Mouse (Mus musculus) MEL (cell line): ENCODE measurements around the gene Poldip2. TPM values are rescaled to one million over a fixed set of nuclear protein-coding genes. Genes with fewer than 3 reads are reported as not detected.

Experiments used
- DNase-seq: peaks from one replicate; pipeline ENCODE4 v3.0.0; 2011; ENCODE audit warnings: low read depth, low spot score
- H3K27ac ChIP-seq: 2 replicates; pipeline ENCODE4 v1.5.1; 2012; ENCODE audit warnings: low read depth, mild to moderate bottlenecking, control low read depth, low read length, moderate library complexity; ENCODE audit not compliant: control insufficient read depth
- H3K27me3 ChIP-seq, 2 experiments: fragments of 150-350 bp in 1 of 2; sonication (generic) in 1 of 2; 2 replicates each; pipeline ENCODE4 v1.6.1; 2012; ENCODE audit warnings: low read length in 2 of 2, mild to moderate bottlenecking in 2 of 2, improper control_type of control experiment in 1 of 2, moderate library complexity in 1 of 2; ENCODE audit not compliant: insufficient read depth in 2 of 2, control insufficient read depth in 1 of 2
- H3K36me3 ChIP-seq, 2 experiments: 2 replicates each; pipeline ENCODE4 v1.6.1; 2012 to 2014; ENCODE audit warnings: low read length in 2 of 2, improper control_type of control experiment in 1 of 2, inconsistent platforms in 1 of 2, mild to moderate bottlenecking in 1 of 2; ENCODE audit not compliant: insufficient read depth in 2 of 2, control insufficient read depth in 1 of 2
- H3K4me1 ChIP-seq, 2 experiments: fragments of 150-350 bp in 1 of 2; sonication (generic) in 1 of 2; 2 replicates each; pipeline ENCODE4 v1.6.1; 2012; ENCODE audit warnings: low read length in 2 of 2, improper control_type of control experiment in 1 of 2, mild to moderate bottlenecking in 1 of 2; ENCODE audit not compliant: insufficient read depth in 2 of 2, control insufficient read depth in 1 of 2
- H3K4me3 ChIP-seq, 2 experiments: fragments of 150-350 bp in 1 of 2; sonication (generic) in 1 of 2; 2 replicates each; pipeline ENCODE4 v1.5.1; 2012; ENCODE audit warnings: low read depth in 2 of 2, low read length in 2 of 2, mild to moderate bottlenecking in 2 of 2, moderate library complexity in 2 of 2, control low read depth in 1 of 2, improper control_type of control experiment in 1 of 2; ENCODE audit not compliant: control insufficient read depth in 1 of 2, insufficient read depth in 1 of 2
- H3K79me2 ChIP-seq: 2 replicates; pipeline ENCODE4 v1.6.1; 2012; ENCODE audit warnings: mild to moderate bottlenecking, low read length, moderate library complexity; ENCODE audit not compliant: control insufficient read depth, poor library complexity, insufficient read depth
- H3K9ac ChIP-seq: 2 replicates; pipeline ENCODE4 v1.6.1; 2012; ENCODE audit warnings: low read depth, mild to moderate bottlenecking, control low read depth, low read length, moderate library complexity; ENCODE audit not compliant: control insufficient read depth, poor library complexity, severe bottlenecking
- H3K9me3 ChIP-seq: fragments of 150-350 bp; sonication (generic); replicated peaks from 2 replicates; pipeline ENCODE4 v1.6.1; 2012; ENCODE audit warnings: mild to moderate bottlenecking, low read length, improper control_type of control experiment, moderate library complexity; ENCODE audit not compliant: insufficient read depth
- BHLHE40 ChIP-seq: IDR thresholded peaks from 2 replicates; pipeline ENCODE4 v1.6.1; 2012; ENCODE audit warnings: low read depth, mild to moderate bottlenecking, inconsistent platforms, low read length, improper control_type of control experiment, borderline replicate concordance
- CHD1 ChIP-seq: IDR thresholded peaks from 2 replicates; pipeline ENCODE4 v1.6.1; 2012; ENCODE audit warnings: low read depth, mild to moderate bottlenecking, inconsistent platforms, low read length, improper control_type of control experiment
- CHD2 ChIP-seq: IDR thresholded peaks from 2 replicates; pipeline ENCODE4 v1.6.1; 2011; ENCODE audit warnings: low read length, improper control_type of control experiment
- CTCF ChIP-seq, 3 experiments: IDR thresholded peaks in 2 of 3; conservative IDR thresholded peaks in 1 of 3; 2 replicates each; pipeline ENCODE4 v1.5.1; 2011 to 2012; ENCODE audit warnings: low read length in 3 of 3, low read depth in 2 of 3, mild to moderate bottlenecking in 2 of 3, improper control_type of control experiment in 1 of 3, inconsistent platforms in 1 of 3, mixed read lengths in 1 of 3, moderate library complexity in 1 of 3; ENCODE audit not compliant: control insufficient read depth in 1 of 3, insufficient read depth in 1 of 3, poor library complexity in 1 of 3, severe bottlenecking in 1 of 3
- E2F4 ChIP-seq: IDR thresholded peaks from 2 replicates; pipeline ENCODE4 v1.6.1; 2011; ENCODE audit warnings: low read depth, low read length, improper control_type of control experiment, borderline replicate concordance
- ELF1 ChIP-seq: IDR thresholded peaks from 2 replicates; pipeline ENCODE4 v1.6.1; 2014; ENCODE audit warnings: low read depth, mild to moderate bottlenecking, inconsistent platforms, low read length, improper control_type of control experiment, moderate library complexity
- EP300 ChIP-seq, 2 experiments: IDR thresholded peaks; 2 replicates each; pipeline ENCODE4 v1.6.1; 2011; ENCODE audit warnings: improper control_type of control experiment in 2 of 2, low read length in 2 of 2, low read depth in 1 of 2, mild to moderate bottlenecking in 1 of 2
- ETS1 ChIP-seq: IDR thresholded peaks from 2 replicates; pipeline ENCODE4 v1.6.1; 2012; ENCODE audit warnings: low read depth, mild to moderate bottlenecking, inconsistent platforms, low read length, improper control_type of control experiment, moderate library complexity
- GATA1 ChIP-seq: IDR thresholded peaks from 2 replicates; pipeline ENCODE4 v1.6.1; 2011; ENCODE audit warnings: low read depth, low read length, improper control_type of control experiment
- HCFC1 ChIP-seq: IDR thresholded peaks from 2 replicates; pipeline ENCODE4 v1.6.1; 2012; ENCODE audit warnings: low read depth, mild to moderate bottlenecking, inconsistent platforms, low read length, improper control_type of control experiment, moderate library complexity
- JUND ChIP-seq: IDR thresholded peaks from 2 replicates; pipeline ENCODE4 v1.6.1; 2011; ENCODE audit warnings: low read depth, mild to moderate bottlenecking, improper control_type of control experiment, low read length
- KAT2A ChIP-seq: conservative IDR thresholded peaks from 2 replicates; pipeline ENCODE4 v1.6.1; 2012; ENCODE audit warnings: low read depth, low read length, improper control_type of control experiment, inconsistent platforms
- MAFK ChIP-seq: IDR thresholded peaks from 2 replicates; pipeline ENCODE4 v1.6.1; 2011; ENCODE audit warnings: low read depth, mild to moderate bottlenecking, low read length, improper control_type of control experiment, borderline replicate concordance
- MAX ChIP-seq: IDR thresholded peaks from 2 replicates; pipeline ENCODE4 v1.6.1; 2011; ENCODE audit warnings: low read length, improper control_type of control experiment
- MAZ ChIP-seq: IDR thresholded peaks from 2 replicates; pipeline ENCODE4 v1.6.1; 2012; ENCODE audit warnings: low read depth, mild to moderate bottlenecking, inconsistent platforms, low read length, improper control_type of control experiment
- MXI1 ChIP-seq: IDR thresholded peaks from 2 replicates; pipeline ENCODE4 v1.6.1; 2011; ENCODE audit warnings: mild to moderate bottlenecking, low read depth, low read length, improper control_type of control experiment
- MYB ChIP-seq: IDR thresholded peaks from 2 replicates; pipeline ENCODE4 v1.6.1; 2011; ENCODE audit warnings: mild to moderate bottlenecking, low read depth, low read length, improper control_type of control experiment
- MYC ChIP-seq: IDR thresholded peaks from 2 replicates; pipeline ENCODE4 v1.6.1; 2011; ENCODE audit warnings: low read depth, mild to moderate bottlenecking, low read length, improper control_type of control experiment, moderate library complexity
- NELFE ChIP-seq: IDR thresholded peaks from 2 replicates; pipeline ENCODE4 v1.6.1; 2011; ENCODE audit warnings: low read depth, low read length, improper control_type of control experiment
- NRF1 ChIP-seq: IDR thresholded peaks from 2 replicates; pipeline ENCODE4 v1.6.1; 2014; ENCODE audit warnings: low read depth, mild to moderate bottlenecking, inconsistent platforms, low read length, improper control_type of control experiment, moderate library complexity; ENCODE audit not compliant: poor library complexity, insufficient read depth, severe bottlenecking
- POLR2A ChIP-seq, 2 experiments: IDR thresholded peaks; 2 replicates each; pipeline ENCODE4 v1.6.1; 2011 to 2012; ENCODE audit warnings: low read length in 2 of 2, mild to moderate bottlenecking in 2 of 2, control low read depth in 1 of 2, improper control_type of control experiment in 1 of 2, low read depth in 1 of 2, moderate library complexity in 1 of 2; ENCODE audit not compliant: control insufficient read depth in 1 of 2, insufficient read depth in 1 of 2, poor library complexity in 1 of 2
- POLR2AphosphoS2 ChIP-seq: IDR thresholded peaks from 2 replicates; pipeline ENCODE4 v1.6.1; 2011; ENCODE audit warnings: low read length, improper control_type of control experiment
- POLR2AphosphoS5 ChIP-seq: IDR thresholded peaks from 2 replicates; pipeline ENCODE4 v1.6.1; 2012; ENCODE audit warnings: low read depth, borderline replicate concordance, mild to moderate bottlenecking, inconsistent platforms, low read length, moderate library complexity, mixed read lengths
- RAD21 ChIP-seq: IDR thresholded peaks from 2 replicates; pipeline ENCODE4 v1.6.1; 2011; ENCODE audit warnings: mild to moderate bottlenecking, low read depth, low read length, improper control_type of control experiment
- RCOR1 ChIP-seq: IDR thresholded peaks from 2 replicates; pipeline ENCODE4 v1.6.1; 2012; ENCODE audit warnings: low read depth, mild to moderate bottlenecking, inconsistent platforms, low read length, improper control_type of control experiment
- SIN3A ChIP-seq: IDR thresholded peaks from 2 replicates; pipeline ENCODE4 v1.6.1; 2012; ENCODE audit warnings: low read length, improper control_type of control experiment, inconsistent platforms
- SMC3 ChIP-seq: IDR thresholded peaks from 2 replicates; pipeline ENCODE4 v1.6.1; 2011; ENCODE audit warnings: low read depth, low read length, improper control_type of control experiment
- TAL1 ChIP-seq: IDR thresholded peaks from 2 replicates; pipeline ENCODE4 v1.6.1; 2012; ENCODE audit warnings: mild to moderate bottlenecking, inconsistent platforms, low read length, moderate library complexity, mixed read lengths
- TBP ChIP-seq: IDR thresholded peaks from 2 replicates; pipeline ENCODE4 v1.8.0; 2011; ENCODE audit warnings: low read depth, low read length, improper control_type of control experiment
- TCF12 ChIP-seq: IDR thresholded peaks from 2 replicates; pipeline ENCODE4 v1.6.1; 2014; ENCODE audit warnings: low read depth, mild to moderate bottlenecking, inconsistent platforms, low read length, improper control_type of control experiment, moderate library complexity
- UBTF ChIP-seq: IDR thresholded peaks from 2 replicates; pipeline ENCODE4 v1.6.1; 2012; ENCODE audit warnings: low read depth, mild to moderate bottlenecking, inconsistent platforms, low read length, improper control_type of control experiment, moderate library complexity, borderline replicate concordance; ENCODE audit not compliant: insufficient read depth
- USF1 ChIP-seq: IDR thresholded peaks from 2 replicates; pipeline ENCODE4 v1.6.1; 2014; ENCODE audit warnings: low read depth, mild to moderate bottlenecking, inconsistent platforms, low read length, improper control_type of control experiment, moderate library complexity
- USF2 ChIP-seq, 2 experiments: IDR thresholded peaks; 2 replicates each; pipeline ENCODE4 v1.6.1; 2011 to 2012; ENCODE audit warnings: improper control_type of control experiment in 2 of 2, low read length in 2 of 2, borderline replicate concordance in 1 of 2, inconsistent platforms in 1 of 2, low read depth in 1 of 2, mild to moderate bottlenecking in 1 of 2; ENCODE audit not compliant: insufficient read depth in 1 of 2
- ZC3H11A ChIP-seq: IDR thresholded peaks from 2 replicates; pipeline ENCODE4 v1.6.1; 2012; ENCODE audit warnings: low read depth, mild to moderate bottlenecking, inconsistent platforms, low read length, improper control_type of control experiment
- polyA plus RNA-seq, 2 experiments: library from polyadenylated mRNA; stranded (reverse) in 1 of 2; unstranded in 1 of 2; fragments of >175 nt in 1 of 2; fragments of >200 nt in 1 of 2; gene quantifications; 2 replicates each; pipeline versions ENCODE4 v1.2.1 to v1.2.4; 2012; ENCODE audit warnings: low replicate concordance in 2 of 2, low read depth in 1 of 2; ENCODE audit not compliant: insufficient read length in 2 of 2, insufficient read depth in 1 of 2, missing spikeins in 1 of 2
- total RNA-seq: library from RNA; depleted of rRNA; stranded (reverse); fragments of 300-350 nt; gene quantifications from 2 replicates; pipeline ENCODE4 v1.2.3, GENCODE M21; 2012

The Poldip2 gene
- total and polyA plus RNA-seq, 3 experiments: 166 to 260 (median 182) TPM

- peak; percentile 94 for TF ChIP-seq ZC3H11A
- no peak for TF ChIP-seq TBP
- TF ChIP-seq KAT2A: no peak
- no peak for TF ChIP-seq JUND
- TF ChIP-seq NELFE: peak; percentile 8; the same call in 1 of the 2 replicates
- no peak for TF ChIP-seq MAFK
- TF ChIP-seq NRF1: no peak
- TF ChIP-seq POLR2A (IDR thresholded peaks at IDR 0.05; ENCODE audit: control insufficient read depth in 1 of 2, insufficient read depth in 1 of 2, low read depth in 1 of 2, low read length in 2 of 2, poor library complexity in 1 of 2): no peak
- TF ChIP-seq CTCF (IDR thresholded peaks at IDR 0.05 in 2 of 3, conservative IDR thresholded peaks at IDR 0.05 in 1 of 3; ENCODE audit: control insufficient read depth in 1 of 3, insufficient read depth in 1 of 3, low read depth in 2 of 3, low read length in 3 of 3, poor library complexity in 1 of 3, severe bottlenecking in 1 of 3): peak; percentile 86 to 98 (median 93)
- TF ChIP-seq SMC3: peak; percentile 97
- TF ChIP-seq GATA1: no peak
- TF ChIP-seq MAX: no peak
- peak; percentile 31; the same call in 1 of the 2 replicates for TF ChIP-seq SIN3A
- no peak for TF ChIP-seq POLR2AphosphoS2
- no peak for TF ChIP-seq MYB
- no peak for TF ChIP-seq E2F4
- TF ChIP-seq MYC: 0 out of 2 replicates have a peak, but pooled peaks have one; percentile 45
- no peak for TF ChIP-seq CHD2
- no peak for TF ChIP-seq MAZ
- TF ChIP-seq HCFC1: no peak
- no peak for TF ChIP-seq POLR2AphosphoS5
These were observed 48.5 kb downstream of the Poldip2 start (continued) for GRCm38 (mm10) chr11:78560447-78560846.

- H3K4me1 ChIP-seq: peaks cover 18 to 20% of the 10 kb centered on the region in 2 experiments
- DNase-seq: peak; percentile 85
- peaks cover 0 to 25% of the 10 kb centered on the region in 2 experiments; a peak in 3 of 4 replicates for H3K36me3 ChIP-seq
- H3K79me2 ChIP-seq: no peaks in the 10 kb centered on the region
- no peaks in the 10 kb centered on the region for H3K27me3 ChIP-seq
- no peak overlapping the region for H3K4me3 ChIP-seq
- no peaks in the 10 kb centered on the region for H3K9me3 ChIP-seq
- H3K27ac ChIP-seq: peak overlapping the region; percentile 70
- peak overlapping the region; percentile 20; the same call in 1 of the 2 replicates for H3K9ac ChIP-seq
- TF ChIP-seq RAD21 (no peak), UBTF (no peak), USF1 (peak; percentile 94), TCF12 (peak; percentile 72), NRF1 (no peak), BHLHE40 (0 out of 2 replicates have a peak, but pooled peaks have one; percentile 48), SIN3A (peak; percentile 78), MYB (peak; percentile 96), USF2 (IDR thresholded peaks at IDR 0.05; ENCODE audit: borderline replicate concordance in 1 of 2, insufficient read depth in 1 of 2, low read depth in 1 of 2, low read length in 2 of 2) (peak in 1 of 2 experiments; percentile 71; a peak in 2 of 4 replicates), TAL1 (peak; percentile 43; the same call in 1 of the 2 replicates), EP300 (IDR thresholded peaks at IDR 0.05; ENCODE audit: low read depth in 1 of 2, low read length in 2 of 2) (peak; percentile 80 to 87), CHD1 (no peak; the same call in 1 of the 2 replicates), JUND (no peak), ELF1 (no peak), MXI1 (peak; percentile 43; the same call in 1 of the 2 replicates), KAT2A (no peak), ETS1 (peak; percentile 88), CTCF (IDR thresholded peaks at IDR 0.05 in 2 of 3, conservative IDR thresholded peaks at IDR 0.05 in 1 of 3; ENCODE audit: control insufficient read depth in 1 of 3, insufficient read depth in 1 of 3, low read depth in 2 of 3, low read length in 3 of 3, poor library complexity in 1 of 3, severe bottlenecking in 1 of 3) (no peak), MAFK (no peak), POLR2AphosphoS2 (no peak), NELFE (no peak), RCOR1 (no peak)
These were observed 54.8 kb downstream of the Poldip2 start for GRCm38 (mm10) chr11:78566775-78567174.
